Mouse (Mus musculus) embryonic facial prominence, embryonic 15.5 days (tissue): ENCODE data around the gene Ifitm6. TPM values are rescaled to one million over a fixed set of nuclear protein-coding genes. Genes with fewer than 3 reads are reported as not detected.

Experiments used
- ATAC-seq: fragments of 200-750 bp; cut with Nextera tagmentation; 2 replicates; pipeline ENCODE4 v1.8.0; 2017; ENCODE audit warnings: low read depth, moderate TSS enrichment; ENCODE audit not compliant: insufficient number of reproducible peaks, low FRiP score, low TSS enrichment
- H3K27ac ChIP-seq: fragments of 300-500 bp; sonication (generic); replicated peaks from 2 replicates; pipeline ENCODE4 v1.5.1; 2015; ENCODE audit warnings: mild to moderate bottlenecking, inconsistent platforms
- H3K27me3 ChIP-seq: fragments of 300-500 bp; sonication (generic); 2 replicates; pipeline ENCODE4 v1.6.1; 2015; ENCODE audit warnings: inconsistent platforms
- H3K36me3 ChIP-seq: fragments of 300-500 bp; sonication (generic); 2 replicates; pipeline ENCODE4 v1.6.1; 2015; ENCODE audit warnings: mild to moderate bottlenecking, inconsistent platforms
- H3K4me1 ChIP-seq: fragments of 300-500 bp; sonication (generic); 2 replicates; pipeline ENCODE4 v1.6.1; 2015; ENCODE audit warnings: inconsistent platforms
- H3K4me2 ChIP-seq: fragments of 300-500 bp; sonication (generic); replicated peaks from 2 replicates; pipeline ENCODE4 v1.6.1; 2015; ENCODE audit warnings: mild to moderate bottlenecking, inconsistent platforms
- H3K4me3 ChIP-seq: fragments of 300-500 bp; sonication (generic); replicated peaks from 2 replicates; pipeline ENCODE4 v1.5.1; 2015; ENCODE audit warnings: mild to moderate bottlenecking, inconsistent platforms
- H3K9ac ChIP-seq: fragments of 300-500 bp; sonication (generic); 2 replicates; pipeline ENCODE4 v1.6.1; 2015; ENCODE audit warnings: inconsistent platforms
- H3K9me3 ChIP-seq: fragments of 300-500 bp; sonication (generic); replicated peaks from 2 replicates; pipeline ENCODE4 v1.6.1; 2016; ENCODE audit warnings: inconsistent platforms
- WGBS: fragments of 180-500 bp; shearing (Covaris S2); methylation state at CpG from one replicate; pipeline ENCODE4 v1.1.7; 2015; 5-methylcytosine and 5-hydroxymethylcytosine counted together
- polyA plus RNA-seq: library from polyadenylated mRNA; unstranded; fragments of >200 nt; fragmentation: Nextera tagmentation; extraction: Ambion mirVana; gene quantifications from 2 replicates; pipeline ENCODE4 v1.2.1, GENCODE M21; 2015

The Ifitm6 gene
- polyA plus RNA-seq, 1 experiment from 2014 or later: 2.8 TPM

- Histone ChIP-seq H3K4me1 (peaks cover 32% of the 10 kb centered on the region), H3K27ac (no peak overlapping the region), H3K27me3 (no peaks in the 10 kb centered on the region), H3K9me3 (no peaks in the 10 kb centered on the region), H3K4me3 (no peak overlapping the region), H3K4me2 (no peak overlapping the region), H3K9ac (no peak overlapping the region), H3K36me3 (no peaks in the 10 kb centered on the region)
- 68% methylated on average over 5 of the region's 5 CpGs for WGBS
- no peak for ATAC-seq
Observed at GRCm38 (mm10) chr7:141006914-141007313, 10.8 kb downstream of the Ifitm6 start.

GRCm38 (mm10) chr7:141006446-141006845 lies 11.3 kb downstream of the Ifitm6 start:
- ATAC-seq: no peak
- H3K9ac ChIP-seq: no peak overlapping the region
- H3K4me3 ChIP-seq: no peak overlapping the region
- 84% methylated on average over 6 of the region's 6 CpGs for WGBS
- no peaks in the 10 kb centered on the region for H3K27me3 ChIP-seq
- H3K9me3 ChIP-seq: no peaks in the 10 kb centered on the region
- H3K4me1 ChIP-seq: peaks cover 32% of the 10 kb centered on the region
- no peak overlapping the region for H3K4me2 ChIP-seq
- no peaks in the 10 kb centered on the region for H3K36me3 ChIP-seq
- no peak overlapping the region for H3K27ac ChIP-seq

GRCm38 (mm10) chr7:141003248-141004010 lies 14.3 kb downstream of the Ifitm6 start:
- Histone ChIP-seq H3K4me1 (peaks cover 5% of the 10 kb centered on the region), H3K36me3 (no peaks in the 10 kb centered on the region), H3K27ac (no peak overlapping the region), H3K9ac (no peak overlapping the region), H3K4me2 (no peak overlapping the region), H3K4me3 (no peak overlapping the region), H3K9me3 (no peaks in the 10 kb centered on the region), H3K27me3 (no peaks in the 10 kb centered on the region)
- no peak for ATAC-seq
- WGBS: 76% methylated on average over 5 of the region's 5 CpGs

GRCm38 (mm10) chr7:141000881-141001708 lies 16.6 kb downstream of the Ifitm6 start:
- Histone ChIP-seq H3K4me1 (no peaks in the 10 kb centered on the region), H3K9me3 (no peaks in the 10 kb centered on the region), H3K27me3 (no peaks in the 10 kb centered on the region), H3K4me3 (no peak overlapping the region), H3K4me2 (no peak overlapping the region), H3K9ac (no peak overlapping the region), H3K36me3 (no peaks in the 10 kb centered on the region), H3K27ac (no peak overlapping the region)
- 74% methylated on average over 15 of the region's 15 CpGs for WGBS
- ATAC-seq: no peak

- WGBS: 85% methylated on average over 11 of the region's 11 CpGs
- H3K36me3 ChIP-seq: no peaks in the 10 kb centered on the region
- no peak for ATAC-seq
- H3K4me2 ChIP-seq: no peak overlapping the region
- H3K27me3 ChIP-seq: no peaks in the 10 kb centered on the region
- no peak overlapping the region for H3K27ac ChIP-seq
- H3K9ac ChIP-seq: no peak overlapping the region
- no peaks in the 10 kb centered on the region for H3K4me1 ChIP-seq
- H3K9me3 ChIP-seq: no peaks in the 10 kb centered on the region
- H3K4me3 ChIP-seq: no peak overlapping the region
Observed at GRCm38 (mm10) chr7:140998853-140999700, 18.6 kb downstream of the Ifitm6 start.

GRCm38 (mm10) chr7:140997817-140998216 lies 19.9 kb downstream of the Ifitm6 start:
- no peak overlapping the region for H3K4me2 ChIP-seq
- H3K36me3 ChIP-seq: no peaks in the 10 kb centered on the region
- WGBS: 63% methylated on average over 1 of the region's 1 CpGs
- no peak overlapping the region for H3K9ac ChIP-seq
- no peak overlapping the region for H3K4me3 ChIP-seq
- H3K9me3 ChIP-seq: no peaks in the 10 kb centered on the region
- ATAC-seq: no peak
- no peaks in the 10 kb centered on the region for H3K4me1 ChIP-seq
- H3K27me3 ChIP-seq: no peaks in the 10 kb centered on the region
- H3K27ac ChIP-seq: no peak overlapping the region

- 84% methylated on average over 14 of the region's 14 CpGs for WGBS
- H3K27ac ChIP-seq: no peak overlapping the region
- no peak overlapping the region for H3K4me2 ChIP-seq
- no peaks in the 10 kb centered on the region for H3K36me3 ChIP-seq
- H3K4me3 ChIP-seq: no peak overlapping the region
- no peaks in the 10 kb centered on the region for H3K27me3 ChIP-seq
- H3K4me1 ChIP-seq: 0 out of 2 replicates have a peak, but pooled peaks cover 8% of the 10 kb centered on the region
- no peak overlapping the region for H3K9ac ChIP-seq
- no peaks in the 10 kb centered on the region for H3K9me3 ChIP-seq
- ATAC-seq: no peak
Observed at GRCm38 (mm10) chr7:140991117-140991689, 26.5 kb downstream of the Ifitm6 start.

GRCm38 (mm10) chr7:140990622-140991021 lies 27.1 kb downstream of the Ifitm6 start:
- Histone ChIP-seq H3K4me3 (no peak overlapping the region), H3K36me3 (no peaks in the 10 kb centered on the region), H3K27me3 (no peaks in the 10 kb centered on the region), H3K9ac (no peak overlapping the region), H3K9me3 (no peaks in the 10 kb centered on the region), H3K4me2 (no peak overlapping the region), H3K27ac (no peak overlapping the region), H3K4me1 (0 out of 2 replicates have a peak, but pooled peaks cover 8% of the 10 kb centered on the region)
- 55% methylated on average over 5 of the region's 5 CpGs for WGBS
- no peak for ATAC-seq

GRCm38 (mm10) chr7:140990185-140990584 lies 27.5 kb downstream of the Ifitm6 start:
- Histone ChIP-seq H3K27ac (peak overlapping the region; percentile 14; the same call in 1 of the 2 replicates), H3K27me3 (no peaks in the 10 kb centered on the region), H3K4me2 (no peak overlapping the region), H3K4me3 (no peak overlapping the region), H3K36me3 (no peaks in the 10 kb centered on the region), H3K9me3 (no peaks in the 10 kb centered on the region), H3K4me1 (0 out of 2 replicates have a peak, but pooled peaks cover 8% of the 10 kb centered on the region), H3K9ac (no peak overlapping the region)
- WGBS: 46% methylated on average over 6 of the region's 6 CpGs
- 0 out of 2 replicates have a peak, but pooled peaks have one; percentile 37 for ATAC-seq

- no peaks in the 10 kb centered on the region for H3K9me3 ChIP-seq
- H3K4me3 ChIP-seq: no peak overlapping the region
- 72% methylated on average over 4 of the region's 4 CpGs for WGBS
- ATAC-seq: no peak
- no peak overlapping the region for H3K27ac ChIP-seq
- H3K27me3 ChIP-seq: no peaks in the 10 kb centered on the region
- H3K9ac ChIP-seq: no peak overlapping the region
- H3K4me1 ChIP-seq: 0 out of 2 replicates have a peak, but pooled peaks cover 8% of the 10 kb centered on the region
- no peaks in the 10 kb centered on the region for H3K36me3 ChIP-seq
- no peak overlapping the region for H3K4me2 ChIP-seq
Observed at GRCm38 (mm10) chr7:140989022-140989421, 28.7 kb downstream of the Ifitm6 start.
